ENCODE assay signal across 26 mouse cellular contexts in the genomic region with DNA sequence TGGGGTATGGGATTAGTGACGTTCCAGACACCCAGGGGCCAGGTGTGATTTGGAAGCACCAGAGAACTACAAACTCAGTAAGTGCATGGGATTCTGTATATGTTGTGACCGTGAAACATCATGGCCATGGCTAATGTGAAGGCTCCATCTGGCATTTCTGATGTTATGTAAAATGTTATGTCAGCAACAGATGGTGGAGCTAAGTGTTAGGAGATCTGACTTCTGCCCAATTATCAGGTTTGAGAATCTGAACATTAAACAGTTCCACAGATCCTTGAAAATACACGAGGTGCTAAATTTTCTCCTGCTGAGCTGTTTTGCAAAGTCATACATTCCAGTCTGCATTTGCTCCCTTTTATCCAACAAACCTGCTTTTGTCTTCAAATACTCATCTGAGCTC.
DNase-seq lines count a peak whose midpoint lies in the region; TF ChIP-seq lines count a peak whose summit lies in the region.
"Had no signal": no experiment of that assay in that cellular context is flagged by ENCODE, and none has a peak within 500 bp of the region (broad histone marks: within the 10 kb centered on the region; RNA-seq: fewer than 3 reads in every experiment).

No protein-coding gene starts in this region.

- TF ChIP-seq CTCF in layer of hippocampus, adult 2 months (conservative IDR thresholded peaks at IDR 0.05), result no peak

- intact Hi-C loops in gastrocnemius, postnatal 14 days (cut with DNase I; ENCODE audit: low total_unique reads), result no loop called here

- peak; percentile 56 for DNase-seq in cerebellum, adult 9-10 months
- DNase-seq in cerebellum, postnatal 36 days, result no peak
- DNase-seq in layer of hippocampus, adult 2 months (ENCODE audit: low spot score in 2 of 2), result peak; percentile 24 to 49
- no peak for DNase-seq in layer of hippocampus, postnatal 25 days (ENCODE audit: extremely low spot score in 1 of 2, low spot score in 1 of 2)
- DNase-seq in brain, embryonic 18.5 days (ENCODE audit: low read depth, low spot score), result peak; percentile 22
- DNase-seq in layer of hippocampus, adult 8-10 months (ENCODE audit: low spot score in 2 of 2), result peak; percentile 19 to 28
- DNase-seq in ovary, postnatal 14 days (ENCODE audit: low spot score), result no peak
- DNase-seq in gastrocnemius, postnatal 14 days, result no peak
- DNase-seq: adrenal gland, adult 2 months; cerebellum, adult 11 months; gastrocnemius, adult 2 months; heart, adult 11 months; heart, postnatal 14 days; kidney, adult 18-20 months; lung, adult 18-20 months; lung, postnatal 14 days; midbrain, embryonic 14.5 days; right cerebral cortex, postnatal 4 days; thymus, postnatal 25 days had no signal

- no peak overlapping the region for H3K4me3 ChIP-seq in layer of hippocampus, adult 2 months
- H3K4me3 ChIP-seq: erythroblast, embryonic 14.5 days; gastrocnemius, adult 2 months; heart, embryonic 12.5 days; hindbrain, embryonic 12.5 days; limb, embryonic 10.5 days; myocyte had no signal

- peak overlapping the region; percentile 82 for H3K27ac ChIP-seq in layer of hippocampus, adult 2 months
- H3K27ac ChIP-seq: gastrocnemius, adult 2 months; hindbrain, embryonic 12.5 days; kidney, postnatal 0 days; limb, embryonic 10.5 days; stomach, postnatal 0 days had no signal

Comparison
In these comparisons a context has a peak if more than half of its experiments do, and no peak if none do; other contexts are left out.
1. DNase-seq: peak in cerebellum, adult 9-10 months (single experiment), layer of hippocampus, adult 2 months (2 of 2), brain, embryonic 18.5 days (single experiment) and layer of hippocampus, adult 8-10 months (2 of 2); none in cerebellum, postnatal 36 days (0 of 2), layer of hippocampus, postnatal 25 days (0 of 2), ovary, postnatal 14 days (single experiment) and gastrocnemius, postnatal 14 days (single experiment).